Mouse (Mus musculus) liver, embryonic 11.5 days (tissue): ENCODE results near the gene Foxo1. TPM values are rescaled to one million over a fixed set of nuclear protein-coding genes. Genes with fewer than 3 reads are reported as not detected.

Experiments used
- ATAC-seq: fragments of 200-750 bp; cut with Nextera tagmentation; replicated peaks from 2 replicates; pipeline ENCODE4 v1.8.0; 2017; ENCODE audit warnings: moderate number of reproducible peaks, mild to moderate bottlenecking, moderate TSS enrichment, moderate library complexity; ENCODE audit not compliant: low FRiP score
- DNase-seq: peaks from one replicate; pipeline ENCODE4 v3.0.0-alpha.2; 2017; ENCODE audit warnings: low spot score
- H3K27ac ChIP-seq: fragments of 300-500 bp; sonication (generic); 2 replicates; pipeline ENCODE4 v1.5.1; 2014; ENCODE audit warnings: mild to moderate bottlenecking, low read depth, low read length, control low read depth
- H3K27me3 ChIP-seq: fragments of 300-500 bp; sonication (generic); replicated peaks from 2 replicates; pipeline ENCODE4 v1.6.1; 2014; ENCODE audit warnings: low read length, mixed read lengths; ENCODE audit not compliant: control insufficient read depth, insufficient read depth
- H3K36me3 ChIP-seq: fragments of 300-500 bp; sonication (generic); 2 replicates; pipeline ENCODE4 v1.6.1; 2014; ENCODE audit warnings: mild to moderate bottlenecking, low read length, moderate library complexity, mixed read lengths; ENCODE audit not compliant: control insufficient read depth, insufficient read depth
- H3K4me1 ChIP-seq: fragments of 300-500 bp; sonication (generic); replicated peaks from 2 replicates; pipeline ENCODE4 v1.6.1; 2014; ENCODE audit warnings: low read length, mixed read lengths; ENCODE audit not compliant: control insufficient read depth, insufficient read depth
- H3K4me2 ChIP-seq: fragments of 300-500 bp; sonication (generic); 2 replicates; pipeline ENCODE4 v1.6.1; 2014; ENCODE audit warnings: mild to moderate bottlenecking, control low read depth, moderate library complexity
- H3K4me3 ChIP-seq: fragments of 300-500 bp; sonication (generic); 2 replicates; pipeline ENCODE4 v1.5.1; 2014; ENCODE audit warnings: low read depth, low read length, control low read depth
- H3K9ac ChIP-seq: fragments of 300-500 bp; sonication (generic); 2 replicates; pipeline ENCODE4 v1.6.1; 2014; ENCODE audit warnings: low read depth, low read length, control low read depth
- H3K9me3 ChIP-seq: fragments of 300-500 bp; sonication (generic); 2 replicates; pipeline ENCODE4 v1.6.1; 2016; ENCODE audit warnings: low read length, inconsistent platforms, mixed read lengths; ENCODE audit not compliant: control insufficient read depth
- WGBS: fragments of 180-500 bp; shearing (Covaris S2); extraction: QIAGEN DNeasy Blood & Tissue Kit; methylation state at CpG from one replicate; pipeline ENCODE4 v1.1.7; 2014; 5-methylcytosine and 5-hydroxymethylcytosine counted together
- polyA plus RNA-seq: library from polyadenylated mRNA; unstranded; fragments of >200 nt; fragmentation: Nextera tagmentation; extraction: Ambion mirVana; gene quantifications from 2 replicates; pipeline ENCODE4 v1.2.1, GENCODE M21; 2014

The Foxo1 gene
- polyA plus RNA-seq, 1 experiment from 2014 or later, result 3.6 TPM

DNA sequence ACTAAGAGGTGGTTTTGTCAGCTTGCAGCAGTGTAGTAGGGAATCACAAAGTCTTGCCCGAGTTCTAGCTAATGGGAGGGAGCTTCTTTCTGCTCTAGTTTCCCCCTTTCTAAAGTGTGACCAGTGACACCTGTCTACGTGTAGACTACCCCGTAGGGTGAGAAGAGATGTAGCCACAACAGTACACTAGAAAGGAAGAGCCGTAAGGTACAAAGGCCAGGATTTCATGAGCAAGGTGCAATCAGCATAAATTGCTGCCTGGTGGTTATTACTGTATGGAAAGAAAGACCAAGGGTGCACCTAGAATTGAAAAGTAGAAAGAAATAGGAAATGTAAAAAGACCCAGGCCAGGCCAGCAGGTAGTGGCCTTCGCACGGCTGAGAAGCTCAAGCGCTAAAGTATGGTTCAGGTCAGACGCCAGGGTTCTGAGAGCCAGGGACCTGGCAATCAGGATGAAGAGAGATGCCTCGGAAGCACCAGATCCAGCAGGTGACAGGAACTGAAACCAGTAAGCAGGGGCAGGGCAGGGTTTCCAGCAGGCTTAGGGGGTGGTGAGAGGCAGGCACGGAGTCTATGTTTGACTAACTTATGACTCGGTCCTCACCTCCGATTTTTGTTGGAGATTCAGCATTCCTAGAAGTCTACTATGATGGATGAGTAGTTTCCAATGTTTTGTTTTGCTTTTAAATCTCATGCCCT, 72.3 kb downstream of the Foxo1 start:
- Histone ChIP-seq H3K4me3 (no peak overlapping the region), H3K4me2 (no peak overlapping the region), H3K36me3 (peaks cover 4% of the 10 kb centered on the region; the same call in 1 of the 2 replicates), H3K9ac (no peak overlapping the region), H3K27ac (no peak overlapping the region), H3K9me3 (no peaks in the 10 kb centered on the region), H3K4me1 (peaks cover 13% of the 10 kb centered on the region), H3K27me3 (no peaks in the 10 kb centered on the region)
- WGBS, result 81% methylated on average over 12 of the region's 12 CpGs
- ATAC-seq, result no peak
- DNase-seq, result no peak

DNA sequence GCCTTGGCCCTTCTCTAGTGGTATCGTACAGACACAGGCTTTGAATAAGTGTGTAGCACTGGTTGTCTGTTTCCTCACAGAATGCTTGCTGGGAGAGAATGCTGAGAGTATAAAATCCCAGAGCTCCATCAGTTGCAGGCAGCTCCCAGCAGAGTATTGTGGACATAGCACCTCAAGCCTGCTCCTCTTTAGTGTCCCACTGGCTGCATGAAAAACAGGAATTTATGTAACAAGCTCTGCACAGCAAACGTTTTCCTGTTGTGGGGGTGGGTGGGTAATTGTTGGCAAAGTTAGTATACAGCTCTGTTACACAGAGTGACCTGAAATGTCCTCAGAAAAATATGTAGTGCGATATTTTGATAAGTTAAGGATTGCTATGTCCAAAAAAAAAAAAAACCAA, 74.1 kb downstream of the Foxo1 start:
- Histone ChIP-seq H3K4me2 (no peak overlapping the region), H3K9ac (no peak overlapping the region), H3K4me3 (no peak overlapping the region), H3K27ac (no peak overlapping the region), H3K36me3 (peaks cover 10% of the 10 kb centered on the region; the same call in 1 of the 2 replicates), H3K27me3 (no peaks in the 10 kb centered on the region), H3K9me3 (no peaks in the 10 kb centered on the region), H3K4me1 (peaks cover 13% of the 10 kb centered on the region)
- DNase-seq (no peak), ATAC-seq (no peak)
- 55% methylated on average over 3 of the region's 3 CpGs for WGBS

- 30% methylated on average over 3 of the region's 3 CpGs for WGBS
Observed at GRCm38 (mm10) chr3:52342801-52343200, 74.7 kb downstream of the Foxo1 start.

GRCm38 (mm10) chr3:52343270-52344070, 75.3 kb downstream of the Foxo1 start:
- H3K4me2 ChIP-seq, result no peak overlapping the region
- no peak overlapping the region for H3K4me3 ChIP-seq
- H3K9me3 ChIP-seq, result no peaks in the 10 kb centered on the region
- no peaks in the 10 kb centered on the region for H3K27me3 ChIP-seq
- H3K36me3 ChIP-seq, result peaks cover 10% of the 10 kb centered on the region; the same call in 1 of the 2 replicates
- no peak for DNase-seq
- no peak overlapping the region for H3K9ac ChIP-seq
- H3K27ac ChIP-seq, result no peak overlapping the region
- no peak for ATAC-seq
- peaks cover 13% of the 10 kb centered on the region for H3K4me1 ChIP-seq
- 69% methylated on average over 6 of the region's 6 CpGs for WGBS

More at GRCm38 (mm10) chr3:52342801-52343200, 74.7 kb downstream of the Foxo1 start:
- Histone ChIP-seq H3K4me1 (peaks cover 13% of the 10 kb centered on the region), H3K27ac (no peak overlapping the region), H3K9ac (no peak overlapping the region), H3K27me3 (no peaks in the 10 kb centered on the region), H3K36me3 (peaks cover 10% of the 10 kb centered on the region; the same call in 1 of the 2 replicates), H3K4me2 (no peak overlapping the region), H3K4me3 (no peak overlapping the region), H3K9me3 (no peaks in the 10 kb centered on the region)
- DNase-seq, result no peak
- ATAC-seq, result no peak

GRCm38 (mm10) chr3:52345881-52346280, 77.7 kb downstream of the Foxo1 start:
- no peaks in the 10 kb centered on the region for H3K9me3 ChIP-seq
- no peak overlapping the region for H3K4me2 ChIP-seq
- H3K4me1 ChIP-seq, result peaks cover 13% of the 10 kb centered on the region
- H3K36me3 ChIP-seq, result peaks cover 10% of the 10 kb centered on the region; the same call in 1 of the 2 replicates
- H3K4me3 ChIP-seq, result no peak overlapping the region
- no peak overlapping the region for H3K9ac ChIP-seq
- ATAC-seq (no peak), DNase-seq (no peak)
- H3K27ac ChIP-seq, result no peak overlapping the region
- WGBS, result 93% methylated on average over 11 of the region's 11 CpGs
- H3K27me3 ChIP-seq, result no peaks in the 10 kb centered on the region

DNA sequence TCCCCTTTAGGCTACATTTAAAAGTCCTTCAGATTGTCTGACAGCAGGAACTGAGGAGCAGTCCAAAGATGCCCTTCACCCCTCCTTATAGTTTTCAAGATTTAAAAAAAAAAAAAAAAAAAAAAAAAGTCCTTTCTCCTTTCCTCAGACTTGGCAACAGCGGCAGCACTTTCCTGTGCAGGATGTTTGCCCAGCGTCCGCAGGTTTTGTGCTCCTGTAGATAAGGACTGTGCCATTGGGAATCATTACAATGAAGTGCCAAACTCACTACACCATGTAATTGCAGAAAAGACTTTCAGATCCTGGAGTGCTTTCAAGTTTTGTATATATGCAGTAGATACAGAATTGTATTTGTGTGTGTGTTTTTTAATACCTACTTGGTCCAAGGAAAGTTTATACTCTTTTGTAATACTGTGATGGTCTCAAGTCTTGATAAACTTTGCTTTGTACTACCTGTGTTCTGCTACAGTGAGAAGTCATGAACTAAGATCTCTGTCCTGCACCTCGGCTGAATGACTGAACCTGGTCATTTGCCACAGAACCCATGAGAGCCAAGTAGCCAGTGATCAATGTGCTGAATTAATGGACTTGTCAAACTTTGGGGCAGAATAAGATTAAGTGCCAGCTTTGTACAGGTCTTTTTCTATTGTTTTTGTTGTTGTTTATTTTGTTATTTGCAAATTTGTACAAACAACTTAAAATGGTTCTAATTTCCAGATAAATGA, 79.0 kb downstream of the Foxo1 start:
- no peak overlapping the region for H3K4me3 ChIP-seq
- no peak for DNase-seq
- H3K4me2 ChIP-seq, result no peak overlapping the region
- no peaks in the 10 kb centered on the region for H3K9me3 ChIP-seq
- no peaks in the 10 kb centered on the region for H3K27me3 ChIP-seq
- 77% methylated on average over 4 of the region's 4 CpGs for WGBS
- H3K36me3 ChIP-seq, result peaks cover 10% of the 10 kb centered on the region; the same call in 1 of the 2 replicates
- ATAC-seq, result no peak
- peaks cover 9% of the 10 kb centered on the region for H3K4me1 ChIP-seq
- H3K9ac ChIP-seq, result no peak overlapping the region
- H3K27ac ChIP-seq, result no peak overlapping the region

GRCm38 (mm10) chr3:52347980-52348622, 80.0 kb downstream of the Foxo1 start:
- Histone ChIP-seq H3K9ac (no peak overlapping the region), H3K4me1 (peaks cover under 1% of the 10 kb centered on the region), H3K27me3 (no peaks in the 10 kb centered on the region), H3K36me3 (peaks cover 10% of the 10 kb centered on the region; the same call in 1 of the 2 replicates), H3K4me2 (no peak overlapping the region), H3K9me3 (no peaks in the 10 kb centered on the region), H3K4me3 (no peak overlapping the region), H3K27ac (no peak overlapping the region)
- no peak for ATAC-seq
- DNase-seq, result no peak
- 64% methylated on average over 10 of the region's 10 CpGs for WGBS

DNA sequence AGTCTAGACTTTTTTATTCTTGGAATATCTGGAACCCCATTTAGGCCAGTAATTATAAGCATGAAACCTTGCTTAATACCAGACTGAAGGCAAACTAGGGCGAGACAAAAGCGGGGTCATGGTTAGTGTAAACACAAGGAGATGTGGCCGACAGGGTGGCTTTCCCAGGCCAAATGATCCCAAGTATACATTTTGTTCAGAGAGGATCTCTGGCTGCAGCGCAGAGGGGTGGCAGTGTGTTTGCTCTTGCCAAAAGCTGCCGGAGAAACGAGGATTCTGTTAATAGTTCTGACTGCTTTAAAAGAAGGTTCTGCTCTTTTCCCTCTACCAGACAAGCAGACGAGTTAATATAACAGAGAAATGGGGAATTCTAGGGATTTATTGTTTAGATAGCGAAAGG, 82.5 kb downstream of the Foxo1 start:
- ATAC-seq, result no peak
- no peak for DNase-seq
- no peak overlapping the region for H3K9ac ChIP-seq
- WGBS, result 73% methylated on average over 8 of the region's 8 CpGs
- H3K9me3 ChIP-seq, result no peaks in the 10 kb centered on the region
- H3K4me2 ChIP-seq, result no peak overlapping the region
- H3K4me1 ChIP-seq, result no peaks in the 10 kb centered on the region
- H3K27me3 ChIP-seq, result no peaks in the 10 kb centered on the region
- no peak overlapping the region for H3K27ac ChIP-seq
- H3K4me3 ChIP-seq, result no peak overlapping the region
- H3K36me3 ChIP-seq, result peaks cover 5% of the 10 kb centered on the region; the same call in 1 of the 2 replicates
